Mouse (Mus musculus) myocyte (in vitro differentiated cells): ENCODE measurements around the gene Tbc1d2.

Source experiments
- MYOD1 ChIP-seq, 3 experiments: IDR thresholded peaks; one replicate each; pipeline ENCODE4 v1.6.1; 2011; ENCODE audit warnings: control low read depth in 2 of 3, low read depth in 2 of 3, mild to moderate bottlenecking in 2 of 3, moderate library complexity in 1 of 3; ENCODE audit not compliant: insufficient read length in 2 of 3, control insufficient read depth in 1 of 3
- POLR2A ChIP-seq: IDR thresholded peaks from one replicate; pipeline ENCODE4 v1.6.1; 2011; ENCODE audit warnings: low read depth, mild to moderate bottlenecking, control low read depth, moderate library complexity; ENCODE audit not compliant: insufficient read length
- USF1 ChIP-seq: IDR thresholded peaks from one replicate; pipeline ENCODE4 v1.6.1; 2011; ENCODE audit warnings: low read depth, mild to moderate bottlenecking, control low read depth, moderate library complexity

DNA sequence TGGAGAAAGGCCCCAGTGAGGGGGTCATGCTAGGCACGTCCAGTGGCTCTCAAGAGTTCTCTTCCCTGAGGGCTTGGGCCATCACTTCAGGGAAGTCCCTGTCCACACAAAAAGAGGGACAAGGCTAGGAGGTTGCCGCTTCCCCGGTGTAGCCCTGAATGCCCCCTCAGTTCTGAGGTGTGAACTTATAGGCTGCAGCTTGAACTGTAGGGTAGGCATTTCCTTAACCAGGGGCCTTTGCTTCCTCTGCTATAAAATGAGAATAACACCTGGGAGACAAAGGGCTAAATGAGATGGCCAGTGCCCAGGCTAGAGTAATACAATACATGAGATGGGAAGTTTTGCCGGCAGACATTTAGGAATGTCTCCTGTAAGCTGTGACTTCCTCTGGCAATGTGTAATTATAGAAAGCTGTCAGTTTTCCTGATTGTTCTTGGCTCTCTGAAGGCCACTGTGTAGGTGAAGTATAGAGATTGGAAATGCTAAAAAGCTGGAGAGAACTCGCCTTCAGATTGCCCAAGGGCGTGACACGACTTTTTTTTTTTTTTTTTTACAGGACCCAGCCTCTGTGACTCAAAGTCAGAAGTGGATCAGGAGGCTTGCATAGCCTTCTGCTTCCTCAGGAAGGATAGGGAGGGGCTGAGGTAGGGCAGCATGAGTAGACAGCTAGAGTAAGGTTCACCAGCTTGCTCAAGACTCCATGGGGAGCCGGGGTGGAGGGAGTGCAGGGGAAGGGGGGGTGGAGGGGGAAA is 6.9 kb downstream of the Tbc1d2 start:
- TF ChIP-seq USF1 = no peak
- TF ChIP-seq POLR2A = no peak
- TF ChIP-seq MYOD1 (IDR thresholded peaks at IDR 0.05; ENCODE audit: control insufficient read depth in 1 of 3, insufficient read length in 2 of 3, low read depth in 2 of 3) = no peak
